Mouse (Mus musculus) left cerebral cortex, adult 9 months (tissue): ENCODE results near the gene Dlx1.

Experiments used
- DNase-seq, 2 experiments: peaks; one replicate each; pipeline ENCODE4 v3.0.0; 2022; ENCODE audit warnings: low spot score in 2 of 2

Dlx1 gene

DNA sequence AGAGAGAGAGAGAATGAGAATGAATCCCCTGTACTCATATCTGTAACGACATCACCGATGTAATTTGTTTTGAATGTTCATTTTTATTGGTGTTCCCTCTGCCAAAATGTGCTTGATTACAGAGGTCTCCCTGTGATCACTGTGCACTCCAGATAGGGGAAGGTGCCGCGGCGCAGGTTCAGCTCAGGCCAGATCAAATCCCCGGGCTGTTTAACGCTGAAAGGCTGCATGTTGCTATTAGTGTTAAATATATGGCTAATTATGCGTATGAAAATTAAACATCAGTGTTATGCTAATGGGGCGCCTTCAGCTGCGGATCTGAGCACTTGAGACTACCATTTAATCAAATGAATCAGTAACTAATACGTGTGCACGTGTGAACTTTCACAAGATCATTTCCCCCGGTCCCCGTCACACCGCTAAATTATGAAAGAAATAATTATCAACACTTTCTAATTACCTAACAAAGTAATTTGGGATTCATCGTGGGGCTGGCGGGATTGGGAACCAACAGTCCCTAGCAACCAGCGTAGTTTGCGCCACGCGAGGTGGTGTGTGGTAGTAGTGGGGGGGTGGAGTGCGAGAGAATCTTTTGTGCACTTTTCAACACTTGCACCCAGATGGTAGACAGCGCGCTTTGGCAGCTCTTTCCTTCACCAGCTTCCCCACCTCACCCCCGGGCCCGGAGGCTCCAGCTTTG, at the start of gene Dlx1:
Gene Dlx1 (plus strand): TSS at position 100 of the 700 bp plus-strand sequence.
- no peak for DNase-seq

DNA sequence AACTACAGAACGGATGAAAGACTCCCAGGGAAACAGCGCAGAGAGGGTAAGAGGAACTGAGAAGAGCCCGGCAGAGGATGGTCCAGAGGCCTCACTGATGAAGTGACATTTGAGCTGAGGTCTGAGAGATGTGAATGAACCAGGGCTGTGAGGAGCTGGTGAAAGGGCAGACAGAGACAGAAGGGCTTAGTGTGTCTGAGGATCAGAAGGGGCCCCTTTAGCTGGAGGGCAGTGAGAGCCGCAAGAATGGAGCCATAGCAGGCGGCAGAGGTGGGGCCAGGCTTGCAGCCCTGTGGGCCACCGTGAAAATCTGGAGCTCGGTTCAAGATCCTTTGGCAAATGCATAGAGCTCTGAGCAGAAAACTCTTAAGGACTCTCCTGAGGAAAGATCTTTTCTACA, 48.0 kb upstream of the Dlx1 start:
- DNase-seq: no peak

DNA sequence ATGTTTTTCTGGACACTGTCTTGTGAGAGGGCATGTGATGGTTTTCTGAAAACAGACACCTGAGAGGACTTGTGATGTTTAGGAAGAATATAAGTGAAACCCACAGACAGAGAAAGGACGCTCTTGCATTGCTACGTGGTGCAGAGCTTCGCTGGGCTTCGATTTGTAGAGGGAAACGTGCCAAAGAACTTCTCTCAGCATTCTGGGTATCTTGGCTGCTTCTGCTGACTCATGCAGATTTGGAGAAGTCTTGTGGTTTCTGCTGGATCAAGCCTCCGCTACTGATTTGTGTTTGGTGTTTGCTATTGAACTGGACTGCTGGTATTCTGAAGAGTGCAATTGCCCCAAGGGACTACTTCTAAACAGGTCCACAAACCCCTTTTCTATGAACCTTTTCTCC, 46.1 kb upstream of the Dlx1 start:
- no peak for DNase-seq

DNA sequence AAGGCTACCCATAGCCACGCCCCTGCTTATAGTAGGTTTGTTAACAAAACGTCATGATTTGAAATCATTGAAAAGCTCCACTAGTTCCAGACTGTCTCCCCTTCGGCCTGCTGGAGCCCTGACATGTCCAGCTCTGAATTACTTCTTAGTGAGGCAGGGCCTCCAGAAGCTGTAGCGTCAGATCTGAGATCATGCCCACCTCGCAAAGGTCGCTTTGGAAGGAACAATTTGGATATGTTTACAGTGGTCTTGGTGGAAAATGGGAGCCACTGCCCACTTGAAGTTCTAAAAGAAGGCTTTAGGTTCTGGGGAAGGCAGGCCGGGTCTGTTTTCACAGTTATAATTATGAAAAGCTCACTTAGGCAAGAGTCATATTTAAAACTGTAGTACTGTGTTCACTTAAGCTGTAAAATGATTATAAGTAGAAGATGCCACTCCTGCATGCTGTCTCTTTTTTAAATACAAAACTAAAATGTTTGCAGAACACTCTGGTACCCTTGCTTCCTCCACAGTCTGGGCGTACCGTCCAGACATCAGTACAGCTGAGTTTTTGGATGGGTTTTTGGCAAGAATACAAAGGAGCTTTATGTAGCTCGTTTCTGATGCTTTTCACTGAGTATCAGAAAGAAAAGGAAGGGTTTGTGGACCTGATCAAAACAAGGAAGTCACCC, 44.7 kb upstream of the Dlx1 start:
- no peak for DNase-seq

DNA sequence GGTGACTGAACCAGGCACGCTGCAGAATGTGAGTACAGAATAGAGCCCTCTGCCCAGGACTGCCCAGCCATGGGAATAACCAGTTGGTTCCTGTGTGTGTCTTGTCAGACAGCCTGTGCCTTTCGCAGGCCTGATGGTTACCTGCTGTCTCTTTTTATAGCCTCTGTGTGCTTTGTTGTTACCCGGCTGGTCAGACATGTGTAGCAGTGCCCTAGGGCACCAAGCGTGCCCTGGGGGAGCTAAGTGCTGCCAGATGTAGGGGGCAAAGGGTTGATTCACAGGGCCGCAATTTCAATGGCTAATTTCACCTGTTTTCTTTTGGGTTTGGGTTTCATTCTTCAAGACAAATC, 44.2 kb upstream of the Dlx1 start:
- DNase-seq: no peak

DNA sequence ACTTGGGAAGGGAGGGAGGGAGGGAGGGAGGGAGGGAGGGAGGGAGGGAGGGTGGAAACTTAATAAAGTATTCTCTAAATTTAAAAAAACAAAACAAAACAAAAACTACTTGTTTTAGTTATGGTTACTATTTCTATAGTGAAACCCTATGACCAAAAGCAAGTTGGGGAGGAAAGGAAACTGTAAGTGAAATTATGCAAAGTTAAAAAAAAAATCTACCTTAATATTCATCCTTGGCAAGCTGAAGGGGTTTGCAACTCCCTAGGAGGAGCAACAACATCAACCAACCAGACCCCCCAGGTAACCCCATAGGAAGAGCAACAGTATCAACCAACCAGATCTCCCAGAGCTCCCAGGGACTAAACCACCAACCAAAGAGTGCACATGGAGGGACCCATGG, 36.6 kb upstream of the Dlx1 start:
- no peak for DNase-seq

DNA sequence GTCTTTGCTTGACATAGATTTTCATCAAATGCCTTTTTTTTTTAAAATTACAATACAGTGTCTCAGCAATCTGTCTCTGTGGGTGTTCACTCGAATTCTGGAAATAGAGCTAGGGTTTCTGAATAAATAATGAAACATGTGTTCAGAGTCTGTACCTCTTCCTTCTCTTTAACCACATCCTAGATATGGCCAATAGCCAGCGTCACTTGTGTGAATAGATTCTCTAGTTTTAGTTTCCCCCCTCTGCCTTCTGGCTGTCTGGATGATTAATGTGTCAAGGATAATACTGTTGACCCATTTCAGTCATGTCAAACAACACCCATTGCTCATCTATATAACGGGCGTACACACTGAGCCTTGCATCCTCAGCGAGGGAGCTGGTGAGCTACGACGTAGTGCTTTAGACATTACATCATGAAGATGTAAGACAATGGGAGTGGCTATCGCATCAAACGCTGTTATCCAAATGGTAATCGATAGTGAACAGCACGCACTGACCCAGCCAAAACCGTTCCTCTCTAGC, 34.7 kb upstream of the Dlx1 start:
- DNase-seq: no peak

DNA sequence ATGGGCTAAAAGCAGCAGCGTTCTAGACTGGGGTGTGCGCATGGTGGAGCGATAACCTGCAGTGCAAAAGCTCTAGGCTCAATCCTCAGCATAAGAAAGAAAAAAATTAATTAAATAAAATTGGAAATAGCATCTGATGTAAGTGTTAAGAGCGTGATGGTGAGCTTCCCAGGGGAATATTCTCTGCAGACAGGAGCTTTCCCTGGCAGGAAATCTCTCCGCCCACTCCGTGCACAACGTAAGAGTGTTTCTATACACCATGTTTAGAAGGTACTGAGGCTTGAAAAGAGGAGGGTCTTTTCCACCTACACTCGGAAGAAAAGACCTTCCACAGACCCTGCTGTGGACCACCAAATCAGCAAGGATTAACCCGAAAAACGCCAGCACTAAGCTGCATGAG, 33.4 kb upstream of the Dlx1 start:
- DNase-seq: no peak

DNA sequence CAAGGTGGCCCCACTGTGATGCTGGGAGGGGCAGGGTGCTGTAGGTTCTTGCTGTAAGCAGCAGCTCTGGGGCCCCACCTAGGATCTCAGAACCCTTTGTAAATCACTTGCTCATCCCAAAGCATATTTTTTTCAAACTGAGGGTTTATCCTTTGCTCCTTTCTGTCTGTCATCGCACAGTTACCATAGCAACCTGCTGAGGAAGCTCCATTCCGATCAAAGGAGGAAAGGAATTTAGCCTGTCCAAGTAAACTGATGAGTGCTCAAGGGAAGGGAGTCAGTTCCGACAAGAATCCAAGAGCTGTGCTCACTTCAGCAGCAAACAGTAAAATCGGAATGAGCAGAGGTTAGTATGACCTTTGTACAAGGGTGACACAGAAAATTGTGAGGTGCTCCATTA, 32.9 kb upstream of the Dlx1 start:
- no peak for DNase-seq

DNA sequence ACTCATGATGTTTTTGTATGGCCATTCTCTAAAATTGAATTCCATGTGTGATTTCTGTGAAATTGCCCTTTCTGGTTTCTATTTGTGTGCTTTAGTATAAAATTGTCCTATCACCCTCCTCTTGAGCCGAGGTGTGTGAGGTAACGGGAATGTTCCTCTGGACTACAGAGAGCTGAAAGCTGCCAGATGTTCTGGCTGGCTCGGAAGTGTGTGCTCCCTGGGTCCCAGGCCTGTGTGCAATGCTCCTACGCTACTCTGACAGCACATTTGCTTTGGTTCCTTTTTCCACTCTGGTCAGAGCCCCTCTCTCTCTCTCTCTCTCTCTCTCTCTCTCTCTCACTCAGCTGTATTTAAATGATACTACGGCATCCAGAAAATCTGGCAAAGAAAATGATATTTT, 30.7 kb upstream of the Dlx1 start:
- no peak for DNase-seq

DNA sequence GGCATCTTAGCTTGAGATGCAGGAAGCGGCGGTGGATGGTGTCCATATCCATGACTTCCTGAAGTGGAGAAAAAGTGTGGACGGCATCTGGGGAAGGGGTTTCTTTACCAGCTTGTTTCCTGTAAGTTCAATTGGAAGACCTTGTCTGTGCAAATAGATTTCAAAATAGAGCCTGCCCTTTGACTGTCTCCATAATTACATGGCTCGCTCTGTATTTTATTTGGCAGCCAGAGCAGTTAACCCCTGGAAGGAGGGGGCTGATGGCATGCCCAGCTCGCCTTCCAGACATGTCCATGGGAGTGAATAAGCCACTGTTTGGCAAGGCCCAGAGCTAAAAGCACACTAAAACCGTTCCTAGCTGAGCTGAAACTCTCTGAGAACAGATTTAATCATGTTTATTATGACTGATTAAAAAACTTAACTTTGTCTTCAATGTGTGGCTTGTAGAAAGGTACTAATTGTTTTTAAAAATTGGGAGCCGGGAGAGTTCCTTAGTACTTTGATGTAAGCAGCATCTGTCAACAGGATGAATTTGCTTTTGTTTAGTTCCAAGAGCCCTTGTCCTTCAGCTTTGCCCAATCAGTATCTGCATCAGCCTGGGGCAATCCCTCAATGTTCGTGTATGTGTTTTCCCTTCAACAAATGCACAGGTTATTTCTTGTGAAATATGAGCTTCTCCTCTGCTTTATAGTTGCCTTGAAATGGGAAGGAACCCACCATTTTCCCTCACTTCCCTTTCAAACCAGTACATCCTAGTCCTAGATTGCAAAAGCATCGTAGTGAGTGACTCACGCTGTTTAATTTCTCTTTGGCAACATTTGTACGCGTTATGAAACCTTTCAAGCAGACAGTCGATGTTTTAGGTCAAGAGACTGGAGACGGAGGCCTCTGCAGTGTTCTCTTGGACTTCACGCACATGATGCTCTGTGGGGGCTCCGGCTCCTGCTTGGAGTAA, 28.4 kb upstream of the Dlx1 start:
- DNase-seq: no peak

DNA sequence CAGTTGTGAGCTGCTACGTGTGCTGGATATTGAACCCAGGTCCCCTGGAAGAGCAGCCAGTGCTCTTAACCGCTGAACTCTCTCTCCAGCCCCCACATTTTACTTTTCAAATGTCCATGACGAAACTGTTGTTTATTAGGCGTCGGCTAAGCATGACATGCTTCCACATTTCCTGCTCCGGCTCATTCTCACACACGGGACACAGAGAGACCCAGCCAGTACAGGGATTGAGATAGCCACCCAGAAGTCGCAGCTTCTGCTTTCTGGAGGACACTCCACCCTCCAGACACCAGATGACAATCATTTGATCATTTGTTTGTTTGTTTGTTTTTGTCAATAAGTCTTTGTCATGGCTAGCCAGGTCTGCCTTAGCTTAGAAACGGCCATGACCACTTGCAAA, 23.1 kb upstream of the Dlx1 start:
- DNase-seq: no peak

DNA sequence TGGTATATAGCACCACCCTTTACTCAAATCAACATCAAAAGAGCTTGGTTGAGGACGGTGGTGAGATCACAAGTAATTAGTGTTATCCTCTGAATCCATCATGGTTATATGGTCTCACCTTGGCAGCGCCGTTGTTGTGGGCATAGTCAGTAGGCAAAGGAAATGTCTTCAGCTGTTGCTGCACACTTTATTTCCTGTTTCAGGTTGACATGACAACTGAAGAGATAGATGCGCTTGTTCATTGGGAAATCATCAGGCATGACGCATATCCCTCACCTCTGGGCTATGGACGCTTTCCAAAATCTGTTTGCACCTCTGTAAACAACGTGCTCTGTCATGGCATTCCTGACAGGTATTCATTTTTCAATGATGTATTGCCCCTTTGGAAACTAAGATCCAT, 16.7 kb upstream of the Dlx1 start:
- DNase-seq: no peak

DNA sequence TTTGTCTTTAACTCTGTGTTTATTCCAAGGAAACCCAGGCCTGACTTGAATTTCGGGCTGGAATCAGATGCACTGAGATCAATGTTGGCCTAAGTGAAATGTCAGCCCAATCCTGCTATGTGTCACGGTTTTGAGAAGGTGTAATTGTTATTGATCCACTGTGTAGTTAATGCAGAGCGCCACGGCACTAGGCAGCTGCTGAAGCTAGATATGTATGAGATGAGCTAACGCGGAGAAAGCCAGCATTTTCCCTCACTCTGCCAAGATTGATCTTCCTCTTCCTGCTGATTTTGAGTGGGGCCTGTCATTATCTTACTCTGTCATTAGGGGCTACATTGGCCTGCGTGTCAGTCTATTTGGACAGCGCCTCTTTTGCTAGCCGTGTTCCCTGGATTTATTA, 15.6 kb upstream of the Dlx1 start:
- DNase-seq: no peak

DNA sequence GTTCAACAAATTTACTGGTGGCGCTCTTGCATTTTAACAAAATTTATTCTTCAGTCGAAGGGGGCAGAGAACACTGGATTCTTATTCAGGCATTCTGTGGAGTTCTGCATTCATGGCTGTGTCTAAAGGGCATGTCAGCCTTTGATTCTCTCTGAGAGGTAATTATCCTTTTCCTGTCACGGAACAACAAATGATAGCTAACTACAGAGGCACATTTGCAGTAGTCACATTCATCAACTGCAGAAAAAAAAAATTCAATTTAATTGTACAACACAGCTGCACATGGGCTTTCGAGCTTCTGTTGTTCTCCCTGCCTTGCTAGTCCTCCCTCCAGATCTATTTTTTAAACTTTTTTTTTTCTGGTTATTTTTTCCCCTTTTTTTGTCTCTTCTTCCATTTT, 10.9 kb upstream of the Dlx1 start:
- DNase-seq: no peak

DNA sequence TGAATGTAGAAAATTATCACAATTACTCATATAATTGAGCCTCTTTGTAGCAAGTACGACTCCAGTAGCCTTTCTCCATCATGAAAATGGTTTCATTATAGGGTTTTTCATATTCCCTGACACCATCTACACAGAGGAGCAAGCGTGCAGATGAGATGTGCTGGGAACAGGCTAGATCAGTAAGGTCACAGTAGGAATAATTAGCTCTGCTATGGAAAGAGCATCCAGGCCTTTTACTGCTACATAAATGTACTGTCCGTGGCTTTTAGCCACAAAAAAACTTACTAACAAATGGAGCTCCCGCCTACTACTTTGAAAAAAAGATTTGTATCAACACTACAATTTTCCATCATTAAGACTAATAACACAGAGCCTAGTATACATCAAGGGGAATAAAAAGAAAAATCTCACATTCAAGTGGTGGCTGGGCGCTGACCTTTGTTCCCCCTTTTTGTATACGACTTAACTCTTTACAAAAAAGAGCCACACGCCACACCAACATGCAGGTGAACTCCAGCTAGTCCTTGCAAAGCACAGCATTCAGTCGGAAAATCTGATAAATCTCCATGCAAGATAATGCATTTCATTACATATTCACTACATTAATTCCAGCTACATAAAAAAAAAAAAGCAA, 10.3 kb upstream of the Dlx1 start:
- no peak for DNase-seq

DNA sequence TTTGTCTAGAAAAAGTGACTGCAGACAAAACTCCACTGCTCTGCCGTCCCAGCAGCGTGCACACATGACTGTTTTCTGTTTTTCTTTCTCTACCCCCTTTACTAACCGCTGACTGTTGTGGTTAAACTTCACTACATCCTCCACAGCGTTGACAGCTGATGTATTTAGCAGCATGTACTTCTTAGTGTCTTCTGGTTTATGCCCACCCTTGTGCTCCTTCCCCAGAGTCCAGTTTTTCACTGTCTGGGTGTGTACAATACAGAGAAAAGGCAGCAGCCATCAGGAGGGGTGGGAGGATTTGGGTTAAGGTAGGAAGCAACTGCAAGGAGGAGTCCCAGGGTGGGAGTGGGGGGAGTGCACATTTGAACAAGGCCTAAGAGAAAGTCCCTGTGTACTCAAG, 5.0 kb upstream of the Dlx1 start:
- DNase-seq: no peak

DNA sequence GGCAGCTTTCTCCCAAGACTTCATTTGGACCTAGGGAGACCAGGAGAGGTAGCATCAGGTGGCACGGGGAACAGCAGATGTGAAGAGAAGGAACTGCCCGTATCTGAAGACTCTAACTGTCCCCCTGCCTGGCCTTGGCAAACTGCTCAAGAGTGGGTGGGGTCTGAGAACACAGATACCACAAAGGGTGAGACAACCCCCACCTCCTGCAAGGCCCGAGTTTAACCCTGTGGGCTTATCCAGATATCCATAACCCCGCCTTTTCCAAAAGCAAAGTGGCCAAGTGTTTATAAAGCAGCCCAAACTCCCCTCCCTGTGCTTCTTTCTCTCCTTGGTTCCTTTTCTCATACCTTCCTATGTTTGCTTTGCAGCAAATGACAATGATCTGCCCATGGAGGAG, 4.5 kb upstream of the Dlx1 start:
- no peak for DNase-seq

DNA sequence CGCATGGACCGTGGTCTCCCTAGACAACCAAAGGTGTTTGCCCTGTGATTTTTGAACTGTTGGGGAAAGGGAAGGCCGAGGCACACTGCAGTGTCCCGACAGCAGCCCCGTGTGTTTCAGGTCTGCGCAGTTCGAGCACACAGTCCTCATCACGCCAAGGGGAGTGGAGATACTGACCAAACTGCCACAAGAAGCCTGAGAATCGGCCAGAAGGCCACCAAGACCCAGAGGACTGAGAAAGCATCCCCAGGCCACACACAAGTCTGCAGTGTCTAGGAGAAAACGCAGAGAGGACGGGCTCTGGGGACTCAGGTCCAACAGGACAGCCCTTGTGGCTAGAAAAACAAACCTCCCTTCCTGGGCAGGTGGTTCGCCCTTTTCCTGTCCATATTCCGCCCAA, 3.1 kb upstream of the Dlx1 start:
- DNase-seq: no peak

DNA sequence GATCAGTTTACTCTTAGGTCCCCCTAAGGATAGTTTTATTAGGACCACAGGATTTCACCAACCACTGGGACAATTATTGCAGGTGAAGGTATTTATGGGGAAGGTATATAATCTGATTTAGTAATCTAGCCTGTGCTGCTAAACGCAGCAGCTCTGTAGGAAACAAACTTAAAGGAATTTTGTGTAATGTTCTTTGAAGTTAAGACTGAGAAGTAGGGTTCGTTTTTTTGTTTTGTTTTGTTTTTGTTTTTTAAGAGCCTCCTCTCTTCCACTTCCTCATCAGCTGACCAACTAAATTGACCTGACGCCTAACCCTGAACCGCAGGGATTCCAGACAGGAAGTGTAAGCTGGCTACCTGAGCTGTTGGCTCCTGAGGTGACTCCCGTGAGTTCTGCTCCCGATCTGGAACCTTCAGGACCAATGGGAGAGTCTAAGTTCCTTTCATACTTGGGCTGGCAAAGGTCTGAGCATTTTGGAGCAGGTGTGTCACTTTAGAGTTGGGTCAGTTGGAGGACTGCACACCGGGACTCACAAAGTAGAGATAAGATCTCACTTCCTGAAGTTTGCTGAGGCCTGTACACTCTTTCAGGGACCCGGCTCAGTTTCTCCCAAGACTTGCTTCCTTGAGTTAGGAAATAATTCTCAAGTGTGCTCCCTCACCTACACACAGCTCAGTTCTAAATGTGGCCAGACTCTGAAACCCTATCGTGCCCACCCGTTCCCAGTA, 1.2 kb upstream of the Dlx1 start:
- no peak for DNase-seq

DNA sequence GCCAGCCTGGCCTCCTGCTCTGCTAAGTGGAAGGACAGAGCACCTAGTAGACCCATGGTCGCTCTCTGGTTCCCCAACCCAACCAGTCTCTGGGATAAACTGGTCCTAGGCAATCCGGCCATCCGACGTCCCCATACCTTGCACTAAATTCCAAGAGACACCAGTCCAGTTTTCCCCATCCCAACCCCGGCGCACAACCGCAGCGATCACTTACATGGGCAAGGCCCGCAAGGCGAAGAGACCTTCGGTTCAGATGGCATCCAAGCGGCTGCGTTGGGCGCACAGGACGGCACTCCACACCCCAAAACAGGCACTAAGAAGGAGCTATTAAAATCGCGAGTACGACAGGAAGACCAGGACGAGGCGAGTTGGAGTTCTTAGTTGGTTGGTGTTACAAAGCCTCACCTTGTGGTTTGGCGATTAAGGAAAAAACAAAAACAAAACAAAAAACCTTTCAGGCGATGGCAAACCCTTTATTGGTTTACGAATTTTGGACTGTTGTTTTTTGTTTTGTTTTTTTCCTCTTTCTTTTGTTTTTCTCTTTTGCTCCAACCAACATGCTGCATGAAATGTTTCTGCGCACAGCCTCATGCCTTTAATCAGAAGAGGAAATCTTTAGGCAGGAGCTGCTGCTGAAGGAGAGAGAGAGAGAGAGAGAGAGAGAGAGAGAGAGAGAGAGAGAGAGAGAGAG, 445 bp upstream of the Dlx1 start:
- DNase-seq: no peak
